Mouse (Mus musculus) spleen, postnatal 14 days (tissue): Measurements from ENCODE around the gene Tmc8.
"Not testable (repeated sequence)": the region's sequence is repeated elsewhere in the genome, so short reads cannot be mapped to it uniquely, and the experiment has no call there.

Experiments
- DNase-seq, 2 experiments: peaks; one replicate each; pipeline ENCODE4 v3.0.0; 2021 to 2022; ENCODE audit warnings: low spot score in 2 of 2

The Tmc8 gene

GRCm38 (mm10) chr11:117824060-117824969 lies 42.4 kb downstream of the Tmc8 start:
- DNase-seq: peak; percentile 68 to 82

- DNase-seq: peak; percentile 59 to 64
These were observed 43.6 kb downstream of the Tmc8 start, which contains the start of the genes Afmid and Tk1 for GRCm38 (mm10) chr11:117825333-117826101. Gene Afmid, plus strand, starts transcription at chr11:117825924. Gene Tk1, minus strand, starts transcription at chr11:117826092.

DNA sequence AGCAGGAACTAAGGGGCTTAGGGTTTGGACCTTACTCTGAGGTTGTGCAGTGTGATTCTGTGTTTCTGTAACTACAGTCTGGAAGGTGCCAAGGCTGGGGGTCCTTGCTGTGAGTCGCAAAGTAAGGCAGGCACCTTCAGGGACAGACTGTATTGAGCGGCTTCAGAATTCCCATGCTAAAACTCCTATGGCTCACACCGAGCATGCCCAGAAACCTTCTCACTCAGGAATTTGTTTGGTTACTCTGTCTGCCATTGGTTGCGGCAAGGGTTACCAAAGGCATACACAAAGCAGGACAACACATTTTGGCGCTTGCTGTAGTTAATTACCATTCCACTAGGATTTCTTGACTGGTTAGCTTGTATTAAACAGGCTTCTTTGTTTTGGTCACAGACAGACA lies 44.3 kb downstream of the Tmc8 start:
- no peak for DNase-seq

- DNase-seq: no peak
These were observed 45.0 kb downstream of the Tmc8 start for GRCm38 (mm10) chr11:117826916-117827315.

DNA sequence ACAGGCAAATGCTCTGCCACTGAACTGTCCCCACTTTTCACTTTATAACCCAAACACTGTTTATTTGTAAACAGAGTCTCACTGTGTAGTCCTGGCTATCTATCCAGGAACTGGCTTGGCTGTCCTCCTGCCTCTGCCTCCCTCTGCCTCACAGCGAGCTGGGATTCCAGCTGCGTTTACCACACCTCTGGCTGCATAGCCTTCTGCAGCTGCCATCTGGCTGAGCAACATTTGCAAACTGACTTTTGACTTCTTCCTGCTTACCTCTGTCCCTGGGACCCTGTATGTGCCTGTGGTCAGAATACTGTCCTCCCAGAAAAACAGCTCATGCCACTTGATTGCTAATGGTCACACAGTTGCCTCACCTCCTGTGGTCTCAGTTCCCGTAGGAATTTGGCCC lies 45.5 kb downstream of the Tmc8 start:
- no peak for DNase-seq

GRCm38 (mm10) chr11:117828149-117828887 lies 46.4 kb downstream of the Tmc8 start:
- DNase-seq: peak; percentile 60 to 69

DNA sequence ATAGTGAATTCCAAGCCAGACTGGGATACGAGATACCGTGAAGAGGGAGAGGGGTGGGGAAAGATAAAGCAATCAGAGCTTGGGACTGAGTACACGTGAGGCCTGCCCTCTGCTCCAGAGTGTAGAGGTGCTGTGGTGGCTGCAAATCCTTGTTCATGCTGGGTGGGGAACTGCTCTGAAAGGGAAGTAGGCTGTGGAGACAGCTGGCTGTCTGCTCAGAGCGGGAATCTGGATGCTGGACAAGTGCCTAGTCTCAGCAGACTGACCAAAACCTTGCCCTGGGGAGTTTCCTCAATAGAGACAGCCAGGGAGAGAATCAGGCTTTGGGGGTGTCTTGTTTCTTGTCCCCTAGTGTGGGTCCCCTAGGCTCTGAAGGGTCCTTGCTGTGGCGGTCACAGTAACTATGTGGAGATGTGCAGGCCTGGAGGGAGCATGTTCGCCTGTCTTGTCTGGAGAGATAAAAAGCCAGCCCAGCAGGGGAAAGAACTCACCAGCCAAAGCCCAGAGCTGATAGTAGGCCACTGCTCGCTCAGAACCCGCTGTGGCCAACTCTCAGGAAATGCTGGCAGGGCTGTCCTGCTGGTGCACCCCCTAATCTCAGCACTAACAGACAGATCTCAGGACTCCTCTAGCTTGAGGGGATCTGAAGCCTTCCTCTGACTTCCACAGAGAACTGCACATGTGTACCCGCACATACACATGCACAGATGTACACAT lies 47.2 kb downstream of the Tmc8 start:
- DNase-seq: no peak

DNA sequence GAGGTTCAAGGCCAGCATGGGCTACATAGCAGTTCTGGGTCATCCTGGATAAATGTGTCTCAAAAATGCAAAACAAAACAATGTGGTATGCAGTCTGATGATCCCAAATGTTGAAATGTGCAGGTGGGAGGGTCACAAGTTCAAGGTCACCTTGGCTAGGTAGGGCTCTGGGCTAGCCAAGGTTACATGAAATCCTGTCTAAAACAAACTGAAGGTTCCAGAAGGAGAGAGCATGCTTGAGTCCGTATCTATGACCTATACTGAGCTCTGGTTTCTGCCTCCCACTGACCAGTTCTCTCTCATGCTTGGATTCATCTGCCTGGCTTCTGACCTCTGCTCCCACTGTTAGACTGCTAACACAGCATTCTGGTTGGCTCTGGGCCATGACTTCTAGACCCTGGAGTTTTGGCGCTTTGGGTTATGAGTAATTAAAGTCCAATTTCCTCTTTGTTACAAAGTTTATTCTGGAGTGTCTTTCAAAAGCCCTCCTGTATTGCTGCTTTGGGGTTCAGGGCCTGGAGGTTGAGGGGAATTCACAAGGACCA lies 47.9 kb downstream of the Tmc8 start:
- no peak for DNase-seq

DNA sequence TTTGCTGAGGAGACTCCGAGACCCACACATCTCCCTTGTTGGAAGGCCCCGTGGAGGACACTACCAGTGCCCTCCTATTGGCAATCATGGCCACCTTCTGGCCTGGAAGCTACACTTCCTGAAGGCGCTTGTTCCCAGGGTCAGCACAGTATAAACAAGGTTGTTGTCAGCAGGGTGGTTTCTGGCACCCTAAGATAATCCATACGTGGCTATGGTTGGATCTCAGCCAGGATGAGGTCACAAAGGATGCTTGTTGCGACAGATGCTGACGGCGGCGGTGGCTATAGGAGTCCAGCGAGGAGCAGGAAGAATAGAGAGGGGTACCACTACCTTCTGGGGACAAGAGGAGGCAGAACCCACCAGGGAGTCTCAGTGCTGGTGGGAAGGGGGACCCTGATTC lies 48.5 kb downstream of the Tmc8 start:
- peak; percentile 59 to 67 for DNase-seq

- peak; percentile 86 to 89 for DNase-seq
These were observed 50.5 kb downstream of the Tmc8 start for GRCm38 (mm10) chr11:117832086-117832969.

- DNase-seq: not testable (repeated sequence)
These were observed 51.6 kb downstream of the Tmc8 start for GRCm38 (mm10) chr11:117833509-117833908.

GRCm38 (mm10) chr11:117834086-117834485 lies 52.2 kb downstream of the Tmc8 start:
- DNase-seq: no peak

DNA sequence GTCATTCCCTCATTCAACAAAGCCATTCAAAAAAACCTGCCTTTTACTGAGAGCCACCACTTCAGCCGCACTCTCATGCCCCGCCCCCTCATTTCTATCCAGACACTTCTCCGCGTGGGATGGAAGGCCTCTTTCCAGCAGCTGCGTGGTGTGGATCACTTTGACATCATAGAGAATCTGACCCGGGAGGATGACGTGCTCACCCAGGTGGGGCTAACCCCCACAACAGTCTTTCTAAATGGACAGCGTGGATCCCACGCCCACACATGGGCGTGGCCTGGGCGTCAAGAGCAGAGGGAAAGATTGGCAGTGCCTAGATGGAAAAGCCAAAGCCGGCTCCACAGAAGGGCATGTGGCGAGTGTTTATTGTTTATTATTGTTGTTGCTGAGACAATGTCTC lies 54.4 kb downstream of the Tmc8 start:
- no peak for DNase-seq

DNA sequence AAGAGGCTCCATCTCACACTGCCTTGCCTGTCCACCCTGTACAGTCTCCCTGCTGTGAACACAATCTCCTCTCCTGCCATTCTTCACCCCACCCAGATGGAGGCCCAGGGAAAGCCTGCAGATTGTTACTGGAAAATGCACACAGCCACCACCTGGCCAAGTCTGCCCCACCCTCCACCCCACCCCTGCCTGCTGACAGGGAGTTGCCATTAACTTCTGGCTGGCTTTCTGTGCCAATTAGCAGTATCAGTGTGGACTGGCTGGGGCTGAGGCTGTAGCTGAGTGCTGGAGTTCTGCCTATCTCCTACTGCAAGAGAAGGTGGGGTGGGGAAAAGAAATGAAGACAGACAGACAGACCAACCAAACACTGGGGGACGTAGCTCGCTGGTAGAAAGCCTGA lies 56.7 kb downstream of the Tmc8 start:
- DNase-seq: peak; percentile 50 to 52

- no peak for DNase-seq
These were observed 57.1 kb downstream of the Tmc8 start for GRCm38 (mm10) chr11:117839021-117839420.

DNA sequence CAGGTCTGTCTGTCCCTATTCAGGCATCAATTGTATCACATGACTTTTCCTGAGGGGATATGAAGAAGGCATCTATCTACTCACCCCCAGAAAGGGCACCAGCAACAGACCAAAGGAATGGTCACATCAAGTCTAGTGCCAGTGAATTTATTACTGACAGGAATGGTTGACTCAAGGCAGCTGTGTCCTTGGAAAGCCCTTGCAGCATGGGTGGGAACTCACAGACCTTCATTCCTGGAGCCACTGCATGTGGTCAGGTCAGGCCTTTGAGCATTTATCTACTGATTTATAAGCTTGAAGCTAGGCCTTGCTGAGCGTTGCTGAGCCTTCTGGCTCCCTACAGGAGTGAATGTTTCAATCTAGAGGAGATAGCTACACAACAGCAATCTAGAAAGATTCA lies 59.0 kb downstream of the Tmc8 start:
- no peak for DNase-seq
